11 mouse cellular contexts compared by ENCODE assay signal in the genomic region with DNA sequence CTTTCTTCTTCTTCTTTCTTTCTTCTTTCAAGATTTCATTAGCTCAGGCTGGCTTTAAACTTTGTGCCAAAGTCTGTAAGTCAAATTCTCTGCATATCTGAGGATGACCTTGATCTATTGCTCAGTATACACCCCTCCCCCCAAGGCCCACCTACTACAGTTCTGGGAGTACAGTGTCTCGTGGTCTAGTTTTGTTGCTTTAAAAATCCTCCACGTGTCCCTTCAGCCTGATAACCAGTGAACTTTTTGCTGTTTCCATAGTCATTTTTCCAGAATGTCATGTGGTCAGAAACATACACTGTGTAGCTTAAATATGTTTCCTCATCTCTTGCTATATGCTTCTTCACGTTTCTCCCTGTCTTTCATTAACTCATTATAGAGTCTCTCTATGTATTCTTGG. TPM values are rescaled to one million over a fixed set of nuclear protein-coding genes. Genes with fewer than 3 reads are reported as not detected.
A peak's percentile ranks its signal among the peaks of the same experiment; 100 is the strongest.
DNase-seq lines count a peak whose midpoint lies in the region; ATAC-seq lines count a peak whose summit lies in the region.
"Had no signal": no experiment of that assay in that cellular context is flagged by ENCODE, and none has a peak within 500 bp of the region (broad histone marks: within the 10 kb centered on the region; RNA-seq: fewer than 3 reads in every experiment).

No protein-coding gene starts in this region.

- WGBS in heart, embryonic 16.5 days: 51% methylated on average over 3 of the region's 3 CpGs
- 67% methylated on average over 3 of the region's 3 CpGs for WGBS in hindbrain, embryonic 12.5 days
- WGBS in midbrain, embryonic 10.5 days: 68% methylated on average over 3 of the region's 3 CpGs

- H3K36me3 ChIP-seq in heart, embryonic 16.5 days (ENCODE audit: control insufficient read depth, insufficient read depth): no peaks in the 10 kb centered on the region
- no peaks in the 10 kb centered on the region for H3K36me3 ChIP-seq in hindbrain, embryonic 12.5 days
- H3K36me3 ChIP-seq in midbrain, embryonic 10.5 days: no peaks in the 10 kb centered on the region

- H3K9ac ChIP-seq in heart, embryonic 16.5 days (ENCODE audit: low read length): peak overlapping the region; percentile 99; the same call in 1 of the 2 replicates
- peak overlapping the region; percentile 98; the same call in 1 of the 2 replicates for H3K9ac ChIP-seq in hindbrain, embryonic 12.5 days

- ATAC-seq in heart, embryonic 16.5 days (replicated peaks; ENCODE audit: extremely low read depth, insufficient read depth, low FRiP score): no peak
- ATAC-seq in hindbrain, embryonic 12.5 days (ENCODE audit: low FRiP score): no peak
- no peak for ATAC-seq in inflammation-experienced regulatory T-cells, adult 6 months
- ATAC-seq in granulocyte monocyte progenitor cell, adult 5-6 weeks (replicated peaks; ENCODE audit: poor library complexity, severe bottlenecking): no peak

- H3K27me3 ChIP-seq in heart, embryonic 16.5 days (ENCODE audit: control insufficient read depth, insufficient read depth, low read length): no peaks in the 10 kb centered on the region
- H3K27me3 ChIP-seq in hindbrain, embryonic 12.5 days: no peaks in the 10 kb centered on the region
- peaks cover 11% of the 10 kb centered on the region; the same call in 1 of the 2 replicates for H3K27me3 ChIP-seq in midbrain, embryonic 10.5 days (ENCODE audit: low read depth, poor library complexity, severe bottlenecking)

- H3K4me2 ChIP-seq in heart, embryonic 16.5 days (ENCODE audit: low read depth, low read length): peak overlapping the region; percentile 65
- H3K4me2 ChIP-seq in hindbrain, embryonic 12.5 days (replicated peaks): peak overlapping the region; percentile 55

- no peaks in the 10 kb centered on the region for H3K9me3 ChIP-seq in heart, embryonic 16.5 days (replicated peaks; ENCODE audit: control insufficient read depth, low read length)
- no peaks in the 10 kb centered on the region for H3K9me3 ChIP-seq in hindbrain, embryonic 12.5 days (replicated peaks)
- H3K9me3 ChIP-seq in midbrain, embryonic 10.5 days (replicated peaks): no peaks in the 10 kb centered on the region

- peaks cover 30% of the 10 kb centered on the region for H3K4me1 ChIP-seq in heart, embryonic 16.5 days (ENCODE audit: control insufficient read depth, insufficient read depth, low read length)
- H3K4me1 ChIP-seq in hindbrain, embryonic 12.5 days: peaks cover 28% of the 10 kb centered on the region
- peaks cover 35% of the 10 kb centered on the region for H3K4me1 ChIP-seq in midbrain, embryonic 10.5 days

- H3K27ac ChIP-seq in heart, embryonic 16.5 days (ENCODE audit: low read length): no peak overlapping the region
- H3K27ac ChIP-seq in hindbrain, embryonic 12.5 days: no peak overlapping the region
- H3K27ac ChIP-seq in midbrain, embryonic 10.5 days (replicated peaks): 0 out of 2 replicates have a peak overlapping the region, but pooled peaks have one; percentile 98

- DNase-seq in heart, adult 9 months (ENCODE audit: low spot score in 2 of 2): no peak
- DNase-seq in NIH3T3 (ENCODE audit: low read depth): peak; percentile 43
- no peak for DNase-seq in midbrain, embryonic 10.5 days (ENCODE audit: low spot score)
- DNase-seq in embryo, embryonic 10.5 days (ENCODE audit: low spot score): no peak
- DNase-seq: kidney, adult 9 months; thymus, adult 18-20 months had no signal

- H3K4me3 ChIP-seq in heart, embryonic 16.5 days (ENCODE audit: low read length): no peak overlapping the region
- no peak overlapping the region; the same call in 1 of the 2 replicates for H3K4me3 ChIP-seq in hindbrain, embryonic 12.5 days
- H3K4me3 ChIP-seq in midbrain, embryonic 10.5 days: peak overlapping the region; percentile 100; the same call in 1 of the 2 replicates

RNA-seq across cellular contexts. Expression of a gene that starts 1.0 kb away (rescaled TPM):
- 6.8 and 7.3 TPM in 2 replicates for polyA plus RNA-seq in heart, embryonic 16.5 days (2015; fragmentation: Nextera tagmentation; extraction: Ambion mirVana)
- polyA plus RNA-seq in hindbrain, embryonic 12.5 days (2016; fragmentation: Nextera tagmentation; extraction: Ambion mirVana): 27.5 and 31.1 TPM in 2 replicates
- polyA plus RNA-seq in midbrain, embryonic 10.5 days (2016; fragmentation: Nextera tagmentation; extraction: Ambion mirVana): 11.5 and 12.0 TPM in 2 replicates
- polyA plus RNA-seq in inflammation-experienced regulatory T-cells, adult 6 months (2017; shearing (Covaris generic)): 10 to 100 TPM; 13.6 to 17.2 (median 15.0) TPM
- 42.8 and 43.9 TPM in 2 replicates for total RNA-seq in granulocyte monocyte progenitor cell, adult 5-6 weeks (2014; fragmentation: Nextera tagmentation)
- total RNA-seq in granulocyte monocyte progenitor cell, adult 5-6 weeks (2017): 21.7 and 26.5 TPM in 2 replicates

RNA-seq across cellular contexts. Expression of a gene that starts 39.1 kb away (rescaled TPM):
- polyA plus RNA-seq in heart, embryonic 16.5 days (2015; fragmentation: Nextera tagmentation; extraction: Ambion mirVana): 0.22 and 0.46 TPM in 2 replicates
- 0.06 TPM in 1 of 2 replicates, not detected in the other for polyA plus RNA-seq in hindbrain, embryonic 12.5 days (2016; fragmentation: Nextera tagmentation; extraction: Ambion mirVana)
- polyA plus RNA-seq in midbrain, embryonic 10.5 days (2016; fragmentation: Nextera tagmentation; extraction: Ambion mirVana): 0.06 TPM in 1 of 2 replicates, not detected in the other
- under 1 TPM in 1 of 3 experiments, not detected in 2; 0.17 TPM for polyA plus RNA-seq in inflammation-experienced regulatory T-cells, adult 6 months (2017; shearing (Covaris generic))
- total RNA-seq in granulocyte monocyte progenitor cell, adult 5-6 weeks (2014; fragmentation: Nextera tagmentation): not detected in 2 replicates
- total RNA-seq in granulocyte monocyte progenitor cell, adult 5-6 weeks (2017): not detected in 2 replicates
- polyA plus RNA-seq: cortical plate, adult 2 months had no signal
